Mouse (Mus musculus) embryonic stem cell, embryonic (primary cell): ENCODE measurements around the gene Tdrd7.

Source experiments
- CTCF ChIA-PET, 4 experiments: fragments of 300-600 bp in 2 of 4; fragments of 350-600 bp in 2 of 4; sonication (Branson Sonifier 250); formaldehyde crosslinking; loops; one replicate each; lab custom pipeline; 2022; ENCODE audit warnings: inconsistent platforms in 2 of 4; lab: Charles Lee
- POLR2A ChIA-PET, 4 experiments: fragments of 300-600 bp in 2 of 4; fragments of 350-600 bp in 2 of 4; sonication (Branson Sonifier 250); formaldehyde crosslinking; loops; one replicate each; lab custom pipeline; 2022; ENCODE audit warnings: antibody characterized with exemption in 4 of 4, inconsistent platforms in 1 of 4; lab: Charles Lee

Tdrd7 gene

GRCm38 (mm10) chr4:45969051-45969450, 3.9 kb downstream of the Tdrd7 start:
- ChIA-PET POLR2A (no interaction called here), CTCF (no interaction called here)

GRCm38 (mm10) chr4:45970048-45970560, 5.0 kb downstream of the Tdrd7 start:
- ChIA-PET CTCF (interaction anchor here in 1 of 4 experiments (1.7 kb wide), 1 partner anchor 71 kb away, joined by 6 read pairs; no protein-coding TSS in a partner anchor), POLR2A (interaction anchor here in 1 of 4 experiments (1.4 kb wide), 1 partner anchor 9 kb away, joined by 5 read pairs; no protein-coding TSS in a partner anchor)

GRCm38 (mm10) chr4:45971806-45972447, 6.8 kb downstream of the Tdrd7 start:
- ChIA-PET POLR2A (interaction anchor here (0.5 to 1.6 kb wide), 10 partner anchors 10 to 1216 kb away, joined by 3 to 5 read pairs (median 3); partner anchors contain the start of gene Zcchc7 (in 1 of the 4)), CTCF (interaction anchor here (0.6 to 1.8 kb wide), 18 partner anchors 9 to 960 kb away, joined by 3 to 7 read pairs (median 4); partner anchors contain the start of genes Ncbp1 (in 1 of the 4), Tstd2 (in 1 of the 4) and Zbtb5 (in 1 of the 4))

- POLR2A ChIA-PET: interaction anchor here in 3 of 4 experiments (0.6 to 1.6 kb wide), 9 partner anchors 8 to 1216 kb away, joined by 3 to 5 read pairs (median 3); partner anchors contain the start of gene Zcchc7 (in 1 of the 3)
- CTCF ChIA-PET: interaction anchor here (0.6 to 1.8 kb wide), 14 partner anchors 10 to 960 kb away, joined by 3 to 7 read pairs (median 4); partner anchors contain the start of genes Ncbp1 (in 1 of the 4), Tstd2 (in 1 of the 4) and Zbtb5 (in 1 of the 4)
Measured at GRCm38 (mm10) chr4:45972448-45972854, 7.3 kb downstream of the Tdrd7 start.

- ChIA-PET POLR2A (interaction anchor here in 2 of 4 experiments (0.6 to 1.6 kb wide), 8 partner anchors 9 to 181 kb away, joined by 3 to 4 read pairs (median 4); no protein-coding TSS in a partner anchor), CTCF (interaction anchor here in 2 of 4 experiments (0.9 to 1.4 kb wide), 4 partner anchors 9 to 961 kb away, joined by 3 to 6 read pairs (median 4); partner anchors contain the start of genes Ncbp1 (in 1 of the 2), Tstd2 (in 1 of the 2) and Zbtb5 (in 1 of the 2))
Measured at GRCm38 (mm10) chr4:45972951-45973350, 7.8 kb downstream of the Tdrd7 start.

- ChIA-PET CTCF (interaction anchor here in 1 of 4 experiments (0.6 kb wide), 1 partner anchor 406 kb away, joined by 3 read pairs; no protein-coding TSS in a partner anchor), POLR2A (interaction anchor here in 1 of 4 experiments (0.5 kb wide), 1 partner anchor 11 kb away, joined by 3 read pairs; no protein-coding TSS in a partner anchor)
Measured at GRCm38 (mm10) chr4:45976931-45977667, 12.0 kb downstream of the Tdrd7 start.

- CTCF ChIA-PET: interaction anchor here in 1 of 4 experiments (2.0 kb wide), 1 partner anchor 46 kb away, joined by 5 read pairs; no protein-coding TSS in a partner anchor
- POLR2A ChIA-PET: interaction anchor here in 1 of 4 experiments (0.7 to 1.0 kb wide), 2 partner anchors 9 to 14 kb away, joined by 3 to 5 read pairs; partner anchors contain the start of gene Tdrd7
Measured at GRCm38 (mm10) chr4:45979916-45980315, 14.8 kb downstream of the Tdrd7 start.

- ChIA-PET POLR2A (no interaction called here), CTCF (interaction anchor here in 3 of 4 experiments (0.7 to 2.0 kb wide), 3 partner anchors 45 to 1266 kb away, joined by 3 to 5 read pairs (median 3); no protein-coding TSS in a partner anchor)
Measured at GRCm38 (mm10) chr4:45981054-45981453, 15.9 kb downstream of the Tdrd7 start.

- POLR2A ChIA-PET: interaction anchor here in 1 of 4 experiments (0.7 kb wide), 1 partner anchor 17 kb away, joined by 3 read pairs; no protein-coding TSS in a partner anchor
Measured at GRCm38 (mm10) chr4:45990427-45991135, 25.4 kb downstream of the Tdrd7 start.

GRCm38 (mm10) chr4:45998536-45998935, 33.4 kb downstream of the Tdrd7 start:
- CTCF ChIA-PET: no interaction called here
- POLR2A ChIA-PET: no interaction called here

More at GRCm38 (mm10) chr4:45990427-45991135, 25.4 kb downstream of the Tdrd7 start:
- CTCF ChIA-PET: interaction anchor here in 1 of 4 experiments (0.6 kb wide), 1 partner anchor 544 kb away, joined by 3 read pairs; no protein-coding TSS in a partner anchor

GRCm38 (mm10) chr4:46008142-46008793, 43.1 kb downstream of the Tdrd7 start:
- ChIA-PET POLR2A (interaction anchor here in 1 of 4 experiments (1.4 kb wide), 1 partner anchor 19 kb away, joined by 3 read pairs; no protein-coding TSS in a partner anchor), CTCF (interaction anchor here in 2 of 4 experiments (0.5 to 1.4 kb wide), 2 partner anchors 18 to 197 kb away, joined by 3 to 4 read pairs; no protein-coding TSS in a partner anchor)

- POLR2A ChIA-PET: no interaction called here
- CTCF ChIA-PET: interaction anchor here in 2 of 4 experiments (0.7 to 1.6 kb wide), 3 partner anchors 14 to 1377 kb away, joined by 3 to 5 read pairs (median 3); no protein-coding TSS in a partner anchor
Measured at GRCm38 (mm10) chr4:46011698-46012097, 46.6 kb downstream of the Tdrd7 start.

- POLR2A ChIA-PET: no interaction called here
- CTCF ChIA-PET: interaction anchor here in 2 of 4 experiments (0.6 to 0.8 kb wide), 3 partner anchors 17 to 855 kb away, joined by 3 to 4 read pairs (median 3); no protein-coding TSS in a partner anchor
Measured at GRCm38 (mm10) chr4:46015605-46016004, 50.5 kb downstream of the Tdrd7 start.

- ChIA-PET POLR2A (no interaction called here), CTCF (no interaction called here)
Measured at GRCm38 (mm10) chr4:46023021-46023481, 57.9 kb downstream of the Tdrd7 start.

- CTCF ChIA-PET: interaction anchor here (0.6 to 1.3 kb wide), 16 partner anchors 12 to 757 kb away, joined by 3 to 5 read pairs (median 4); partner anchors contain the start of gene Slc25a51 (in 1 of the 4)
- POLR2A ChIA-PET: interaction anchor here in 1 of 4 experiments (0.8 kb wide), 2 partner anchors 23 to 53 kb away, joined by 3 read pairs; no protein-coding TSS in a partner anchor
Measured at GRCm38 (mm10) chr4:46025893-46026292, 60.8 kb downstream of the Tdrd7 start.

GRCm38 (mm10) chr4:46028224-46028623, 63.1 kb downstream of the Tdrd7 start:
- ChIA-PET CTCF (no interaction called here), POLR2A (no interaction called here)
